Mouse (Mus musculus): ENCODE data around the gene Pheta2.
"Not testable (repeated sequence)": the region's sequence is repeated elsewhere in the genome, so short reads cannot be mapped to it uniquely, and the experiment has no call there.

The Pheta2 gene

GRCm38 (mm10) chr15:82372446-82372845, 33.7 kb downstream of the Pheta2 start:
- in situ Hi-C loops (cut with MboI), result no loop called here

GRCm38 (mm10) chr15:82372991-82373390, 34.2 kb downstream of the Pheta2 start:
- in situ Hi-C loops (cut with MboI), result no loop called here

- in situ Hi-C loops (cut with MboI), result no loop called here
Measured at GRCm38 (mm10) chr15:82374437-82374836, 35.7 kb downstream of the Pheta2 start.

- in situ Hi-C loops (cut with MboI), result no loop called here
Measured at GRCm38 (mm10) chr15:82375855-82376254, 37.1 kb downstream of the Pheta2 start.

- in situ Hi-C loops (cut with MboI), result no loop called here
Measured at GRCm38 (mm10) chr15:82376393-82377138, 37.8 kb downstream of the Pheta2 start.

GRCm38 (mm10) chr15:82377701-82378100, 39.0 kb downstream of the Pheta2 start:
- in situ Hi-C loops (cut with MboI), result no loop called here

GRCm38 (mm10) chr15:82378261-82379180, 39.8 kb downstream of the Pheta2 start:
- in situ Hi-C loops (cut with MboI), result no loop called here

GRCm38 (mm10) chr15:82379511-82379870, 40.7 kb downstream of the Pheta2 start:
- in situ Hi-C loops (cut with MboI), result no loop called here

GRCm38 (mm10) chr15:82379871-82380713, 41.4 kb downstream of the Pheta2 start, which contains the start of gene Cyp2d22:
Gene Cyp2d22, minus strand, starts transcription at chr15:82380260.
- in situ Hi-C loops (cut with MboI), result no loop called here

- in situ Hi-C loops (cut with MboI), result no loop called here
Measured at GRCm38 (mm10) chr15:82380714-82381062, 41.9 kb downstream of the Pheta2 start.

- in situ Hi-C loops (cut with MboI), result no loop called here
Measured at GRCm38 (mm10) chr15:82382441-82382840, 43.7 kb downstream of the Pheta2 start.

- in situ Hi-C loops (cut with MboI), result no loop called here
Measured at GRCm38 (mm10) chr15:82385729-82386128, 47.0 kb downstream of the Pheta2 start.

GRCm38 (mm10) chr15:82389916-82390315, 51.2 kb downstream of the Pheta2 start:
- in situ Hi-C loops (cut with MboI), result not testable (repeated sequence)

GRCm38 (mm10) chr15:82393922-82394321, 55.2 kb downstream of the Pheta2 start, which contains the start of gene Cyp2d11:
Gene Cyp2d11, minus strand, starts transcription at chr15:82394022.
- in situ Hi-C loops (cut with MboI), result not testable (repeated sequence)

Data from mature B cell (primary cell).